Mouse (Mus musculus): ENCODE measurements around the gene Egfem1.

Gene Egfem1

DNA sequence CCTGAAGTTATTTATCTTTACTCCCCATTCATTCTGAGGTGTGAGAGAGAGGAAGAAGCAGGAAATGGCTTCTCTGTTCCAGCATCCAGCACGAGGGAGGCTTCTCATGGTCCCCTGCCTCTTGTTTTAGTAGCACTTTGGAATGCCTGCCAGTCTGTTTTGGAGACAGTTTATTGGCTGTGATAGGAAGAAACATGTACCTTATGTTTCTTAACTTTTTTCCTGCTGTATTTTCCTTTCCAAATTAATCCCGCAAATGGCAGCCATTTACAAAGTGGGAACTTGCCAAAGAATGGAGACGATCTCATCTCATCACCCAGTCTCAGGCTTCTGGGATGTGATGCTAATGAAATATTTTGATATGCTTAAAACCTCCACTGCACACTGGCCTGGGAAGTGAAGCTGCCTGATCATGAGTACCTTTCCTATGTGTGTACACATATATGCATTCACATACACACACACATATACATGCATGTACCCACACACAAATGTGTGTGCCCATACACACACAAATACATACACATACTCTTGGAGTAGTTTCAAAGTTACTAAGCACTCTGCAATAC, 260.5 kb downstream of the Egfem1 start:
- no peak for DNase-seq (ENCODE audit: low spot score)

DNA sequence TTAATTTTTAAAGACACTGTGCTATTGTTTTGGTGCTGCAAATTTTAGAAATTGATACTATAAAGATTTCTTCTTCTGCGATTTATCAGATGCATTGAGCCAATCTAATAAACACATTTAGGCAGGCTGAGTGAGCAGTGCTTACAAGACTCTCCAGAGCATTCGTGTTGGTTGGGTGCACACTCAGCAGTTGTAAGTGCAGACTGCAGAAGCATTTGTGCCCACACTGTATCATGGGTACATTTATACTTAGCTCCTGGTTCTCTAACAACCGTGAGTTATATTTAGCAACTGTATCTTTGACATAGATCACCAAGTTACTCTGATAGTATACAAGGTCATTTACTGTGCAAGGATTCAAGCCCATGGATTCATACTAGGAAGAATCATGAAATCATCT, 264.0 kb downstream of the Egfem1 start:
- no peak for DNase-seq (ENCODE audit: low spot score)

DNA sequence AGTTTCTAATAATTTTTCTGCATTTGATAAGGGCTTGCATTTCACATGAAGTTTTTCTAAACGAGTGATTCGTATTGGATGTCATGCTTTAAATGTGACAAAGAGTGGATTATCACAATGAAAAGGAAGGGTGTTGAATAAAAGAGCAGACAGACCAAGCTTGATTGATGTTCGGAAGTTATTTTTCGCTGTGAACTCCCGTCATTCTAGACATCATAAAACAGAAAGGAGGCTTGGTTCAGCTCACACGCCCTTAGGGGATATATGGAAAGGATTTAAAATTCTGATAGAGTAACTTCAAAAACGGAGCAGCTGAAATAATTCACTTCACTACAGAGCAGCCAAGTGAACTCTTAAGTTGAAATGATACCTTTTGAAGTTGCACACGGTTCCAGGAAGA, 285.1 kb downstream of the Egfem1 start:
- no peak for DNase-seq (ENCODE audit: low spot score)

DNA sequence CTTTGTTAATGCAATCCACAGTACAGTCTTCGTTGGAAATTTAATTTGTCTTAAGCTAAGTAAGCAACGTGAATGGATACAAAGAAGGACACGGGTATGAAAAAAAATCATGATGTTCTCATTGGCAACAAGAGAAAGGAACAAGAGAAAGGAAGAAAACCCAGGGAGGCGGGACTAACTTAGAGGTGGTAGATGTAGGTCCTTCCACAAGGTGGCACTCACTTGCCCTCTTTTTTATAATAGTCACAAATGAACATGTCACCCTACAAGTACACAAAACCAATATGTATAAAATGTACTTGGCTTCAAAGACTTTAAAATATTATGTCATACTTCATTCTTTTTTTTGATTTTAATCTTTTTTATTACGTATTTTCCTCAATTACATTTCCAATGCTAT, 288.7 kb downstream of the Egfem1 start:
- no peak for DNase-seq (ENCODE audit: low spot score)

DNA sequence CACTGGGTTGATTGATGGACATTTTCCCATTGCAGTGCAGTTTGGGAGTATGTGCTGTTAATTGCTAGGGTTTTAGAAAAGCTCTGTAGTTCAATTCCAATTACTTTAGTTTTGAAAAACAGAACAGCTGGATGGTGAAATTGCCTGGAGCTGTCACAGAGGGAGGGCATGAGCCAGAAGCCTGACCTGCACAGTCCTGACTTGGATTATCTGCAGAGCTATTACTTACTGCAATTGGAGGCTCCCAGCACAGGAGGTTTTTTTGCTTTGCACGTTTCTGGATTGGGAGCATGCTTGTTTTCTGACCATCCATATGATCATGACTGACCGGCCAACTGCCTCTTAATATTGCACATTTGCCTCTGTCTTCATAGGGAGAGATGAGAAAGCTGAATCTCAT, 299.4 kb downstream of the Egfem1 start:
- DNase-seq (ENCODE audit: low spot score) = no peak

DNA sequence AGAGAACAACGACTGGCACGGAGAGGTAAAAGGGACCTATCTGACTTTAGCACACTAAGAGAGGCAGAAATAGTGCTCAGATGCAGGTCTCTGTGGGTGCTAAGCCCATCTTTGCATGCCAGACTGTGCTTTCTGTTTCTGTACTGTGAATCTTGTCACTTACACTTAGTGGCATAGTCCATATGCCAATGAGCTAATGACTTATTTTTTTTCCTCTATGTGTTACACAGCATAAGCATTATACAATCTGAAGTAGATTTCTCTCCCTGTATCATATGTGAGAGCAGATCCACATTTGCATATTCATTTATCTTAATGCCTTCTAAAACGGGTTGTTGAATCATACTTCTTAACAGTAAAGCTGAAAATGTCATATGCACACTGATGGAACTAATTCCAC, 317.2 kb downstream of the Egfem1 start:
- DNase-seq (ENCODE audit: low spot score) = no peak

DNA sequence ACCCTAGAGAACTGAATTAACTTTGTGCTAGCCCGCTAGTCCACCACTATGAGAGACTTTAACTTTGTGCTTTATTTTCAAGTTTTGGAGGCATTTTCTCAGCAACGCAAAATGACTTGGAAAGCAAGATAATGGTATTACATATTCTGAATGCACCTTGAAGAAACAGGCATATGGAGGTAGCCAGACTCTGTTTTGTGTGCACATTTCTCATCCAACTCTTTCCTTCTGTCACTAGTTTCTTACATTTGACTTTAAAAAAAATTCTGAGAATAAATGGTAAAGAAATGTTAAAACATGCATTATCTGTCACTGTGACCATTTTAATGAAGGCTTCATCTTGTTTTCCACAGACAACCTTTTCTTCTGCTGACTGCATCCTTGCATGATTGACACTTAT, 339.8 kb downstream of the Egfem1 start:
- no peak for DNase-seq (ENCODE audit: low spot score)

DNA sequence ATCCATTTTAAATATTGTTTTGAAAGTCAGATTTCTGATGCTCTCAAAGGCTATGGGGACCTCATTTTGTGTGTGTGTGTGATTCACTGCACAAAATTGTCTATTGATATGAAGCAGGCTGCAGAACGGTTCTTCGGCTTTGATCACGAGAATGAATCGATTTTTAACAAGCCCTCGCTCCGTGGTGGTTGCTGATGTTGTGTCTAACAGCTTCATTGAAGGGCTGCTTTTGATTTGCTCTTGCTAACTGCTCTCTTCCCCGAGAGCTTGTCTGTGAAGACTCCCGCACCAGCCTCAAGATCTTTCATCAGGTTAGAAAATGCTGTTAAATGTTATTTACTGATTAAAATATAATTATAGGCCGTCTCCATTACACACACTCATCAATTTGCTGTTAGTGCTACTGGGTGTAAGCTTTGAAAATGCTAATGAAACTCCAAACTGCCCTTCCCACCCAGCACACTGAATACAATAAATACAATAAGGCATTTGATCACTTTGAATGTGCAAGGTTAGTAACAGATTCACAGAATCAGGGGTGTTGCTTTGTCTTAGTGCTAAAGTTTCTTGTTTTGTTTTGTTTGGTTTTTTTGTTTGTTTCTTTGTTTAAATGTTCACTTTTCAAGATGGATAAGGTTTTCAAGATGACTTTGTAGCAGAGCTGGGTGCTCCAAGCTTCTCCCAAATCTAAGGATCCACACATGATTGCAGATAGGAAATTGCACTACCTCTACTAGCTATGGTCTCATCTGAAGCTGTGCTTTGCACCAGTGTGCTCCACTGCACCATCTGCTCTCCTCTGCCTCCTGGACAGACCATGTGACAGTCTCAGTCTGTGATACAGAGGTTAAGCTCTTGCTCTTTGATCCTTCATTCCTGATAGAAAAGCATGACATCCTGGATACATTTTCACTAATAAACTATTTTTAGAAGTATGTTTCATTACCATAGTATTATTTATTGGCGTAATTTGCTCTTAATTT, 350.6 kb downstream of the Egfem1 start:
- no peak for DNase-seq (ENCODE audit: low spot score)

DNA sequence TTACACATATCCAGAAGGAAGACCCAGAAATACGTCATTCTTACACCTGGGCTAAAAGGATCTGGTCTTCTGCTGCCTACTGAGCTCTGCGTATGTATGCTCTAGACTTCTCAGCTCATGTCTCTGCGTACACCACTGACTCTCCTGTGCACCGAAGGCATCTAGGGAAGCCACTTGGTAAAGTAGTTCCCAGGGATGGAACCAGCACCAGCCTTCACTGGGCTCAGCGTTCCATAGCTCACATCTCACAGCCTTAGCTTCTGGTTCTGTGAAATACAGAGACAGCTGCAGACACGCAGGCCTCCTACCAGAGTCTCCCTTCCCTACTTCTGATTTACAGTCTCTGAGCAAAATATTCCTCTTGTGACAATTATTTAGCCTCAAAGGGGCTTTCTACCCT, 361.2 kb downstream of the Egfem1 start:
- no peak for DNase-seq (ENCODE audit: low spot score)

DNA sequence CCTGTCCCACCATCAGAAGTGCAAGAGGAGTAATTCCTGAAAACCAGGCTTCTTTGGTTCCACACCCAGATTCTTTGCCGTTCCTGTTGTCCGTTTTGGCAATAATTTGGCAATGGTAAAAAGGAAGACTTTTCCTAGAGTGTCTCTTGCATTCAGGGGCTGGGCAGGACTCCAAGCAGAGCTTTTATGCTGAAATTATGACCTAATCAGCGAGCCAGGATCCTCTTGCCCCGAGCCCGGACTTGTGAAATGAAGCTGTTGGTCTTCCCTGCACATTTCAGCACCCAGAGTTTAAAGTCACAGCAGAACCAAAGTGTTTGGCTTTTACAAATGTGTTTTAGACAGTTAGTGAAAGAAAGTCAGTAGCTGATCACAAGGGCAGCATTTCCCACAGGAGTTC, 362.8 kb downstream of the Egfem1 start:
- peak; percentile 10 for DNase-seq (ENCODE audit: low spot score)

DNA sequence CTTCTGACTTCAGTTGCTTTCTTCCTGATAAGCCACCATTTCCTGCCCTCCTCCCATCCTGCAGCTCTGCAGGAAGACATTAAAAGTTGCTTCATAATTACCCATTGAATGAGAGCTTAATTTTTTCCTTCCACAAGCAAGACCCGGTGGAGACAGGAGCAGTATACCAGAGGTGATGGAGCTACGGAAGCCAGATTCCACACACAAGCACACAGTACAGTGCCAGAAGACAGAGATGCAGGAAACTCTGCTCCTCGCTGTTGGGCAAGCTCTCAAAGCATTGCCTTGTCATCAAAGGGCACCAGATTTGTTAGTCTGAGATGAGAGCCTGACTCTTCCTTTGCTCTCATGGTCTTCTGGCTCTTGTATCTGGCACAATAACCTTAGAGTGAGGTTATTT, 364.3 kb downstream of the Egfem1 start:
- no peak for DNase-seq (ENCODE audit: low spot score)

DNA sequence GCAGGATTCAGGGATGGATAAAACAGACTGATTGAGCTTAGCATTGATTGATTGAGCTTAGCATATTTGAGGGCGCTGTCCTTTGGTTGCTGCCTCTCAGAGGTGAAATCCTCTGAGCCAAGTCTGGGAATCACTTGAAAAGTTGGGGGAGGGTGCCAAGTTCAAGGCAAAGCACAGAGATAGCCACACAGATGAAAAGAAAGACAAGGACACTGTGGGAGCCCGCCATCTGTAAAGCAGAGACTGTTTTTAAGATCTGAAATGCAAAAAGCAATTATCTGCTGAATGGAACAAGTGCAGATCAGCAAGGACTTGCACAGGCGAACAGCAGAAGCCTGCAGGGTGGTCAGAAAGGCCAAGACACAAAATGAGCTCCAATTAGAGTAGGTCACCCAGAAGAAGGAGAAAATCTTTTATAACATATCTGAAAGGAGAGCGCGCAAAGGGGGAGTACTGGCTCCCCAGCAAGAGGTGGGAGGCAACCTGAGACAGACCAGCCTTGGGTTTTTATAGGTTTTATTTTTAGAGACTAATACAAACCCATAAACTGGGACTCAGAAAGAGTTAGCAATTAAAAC, 367.1 kb downstream of the Egfem1 start:
- DNase-seq (ENCODE audit: low spot score) = no peak

DNA sequence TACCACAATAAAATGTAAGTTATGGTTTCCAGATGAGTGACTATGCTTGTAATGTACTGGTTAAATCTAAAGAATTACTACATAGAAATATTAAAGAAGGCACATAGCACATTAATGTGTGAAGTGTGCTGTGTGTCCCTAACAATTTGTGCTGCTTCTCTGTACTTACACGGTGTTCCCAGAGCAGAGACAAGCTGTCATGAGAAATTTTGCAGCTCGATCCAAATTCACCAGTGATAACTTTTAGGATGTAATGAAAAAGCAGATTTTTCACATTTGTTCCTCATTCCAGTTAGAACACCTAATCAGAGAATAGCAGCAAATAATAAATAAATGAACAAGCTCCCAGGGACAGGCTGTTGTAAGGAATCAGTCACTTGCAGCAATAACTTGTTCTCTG, 416.4 kb downstream of the Egfem1 start:
- no peak for DNase-seq (ENCODE audit: low spot score)

DNA sequence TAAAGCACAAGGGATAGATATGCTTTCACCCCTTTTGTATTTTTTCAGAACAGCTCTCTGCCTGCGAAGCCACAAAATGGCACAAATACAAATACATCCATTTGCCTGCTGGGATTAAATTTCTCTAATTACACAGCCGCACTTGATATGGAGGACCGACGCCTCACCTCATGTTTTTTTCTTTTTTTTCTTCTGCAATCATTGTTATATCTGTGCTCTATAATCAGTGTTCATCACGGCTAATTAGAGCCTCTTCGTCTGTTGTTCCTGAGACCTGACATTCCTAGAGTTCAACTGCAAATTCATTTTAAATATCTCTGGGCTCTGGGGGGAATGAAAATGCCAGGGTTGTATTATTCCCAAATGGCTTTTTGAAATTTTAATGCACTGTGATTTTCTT, 417.4 kb downstream of the Egfem1 start:
- DNase-seq (ENCODE audit: low spot score) = no peak

DNA sequence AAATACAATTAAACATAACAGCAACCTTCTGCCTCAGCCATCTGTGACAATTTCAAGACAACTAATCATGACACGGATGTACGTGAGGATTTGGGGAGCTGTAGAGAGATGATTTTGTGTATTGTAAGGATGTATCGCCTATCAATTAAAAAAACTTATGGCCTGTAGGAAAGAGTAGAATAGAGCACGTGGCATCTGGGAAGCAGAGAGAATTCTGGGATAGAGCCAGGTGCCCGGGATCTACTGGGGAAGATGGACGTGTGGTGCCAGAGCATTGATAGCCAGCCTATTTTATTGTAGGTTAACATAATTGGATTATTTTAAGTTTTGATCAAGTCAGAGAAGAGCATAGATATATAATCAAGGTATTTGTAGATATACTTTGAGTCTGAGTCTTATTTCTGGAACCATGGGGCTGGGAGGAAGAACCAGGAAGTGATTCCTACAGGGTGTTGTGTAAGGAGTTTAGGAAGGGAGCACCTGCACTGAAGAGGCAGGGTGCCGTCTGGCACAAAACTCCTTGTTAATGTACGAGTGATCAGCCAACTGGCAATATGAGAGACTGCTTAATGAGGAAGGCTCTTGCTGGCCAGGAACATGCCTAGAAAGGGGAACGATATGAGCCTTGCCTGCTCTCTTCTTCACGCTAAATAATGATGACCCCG, 443.6 kb downstream of the Egfem1 start:
- no peak for DNase-seq (ENCODE audit: low spot score)

DNA sequence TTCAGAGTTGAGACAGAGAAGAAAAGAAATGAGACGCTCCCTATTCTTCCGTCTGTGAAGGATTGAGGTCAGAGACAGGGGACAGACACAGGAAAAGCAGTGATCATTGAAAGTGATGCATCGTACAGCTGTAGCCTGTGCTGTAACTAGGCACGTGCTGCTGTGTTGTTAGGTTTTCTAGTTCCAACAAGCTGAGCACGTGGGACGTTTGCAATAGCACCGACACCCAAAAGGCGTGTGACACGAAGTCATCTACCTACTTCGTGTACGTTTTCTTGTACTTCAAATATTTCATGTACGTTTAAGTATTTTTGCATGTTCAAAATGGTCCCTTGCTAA, 444.1 kb downstream of the Egfem1 start:
- DNase-seq (ENCODE audit: low spot score) = no peak

DNA sequence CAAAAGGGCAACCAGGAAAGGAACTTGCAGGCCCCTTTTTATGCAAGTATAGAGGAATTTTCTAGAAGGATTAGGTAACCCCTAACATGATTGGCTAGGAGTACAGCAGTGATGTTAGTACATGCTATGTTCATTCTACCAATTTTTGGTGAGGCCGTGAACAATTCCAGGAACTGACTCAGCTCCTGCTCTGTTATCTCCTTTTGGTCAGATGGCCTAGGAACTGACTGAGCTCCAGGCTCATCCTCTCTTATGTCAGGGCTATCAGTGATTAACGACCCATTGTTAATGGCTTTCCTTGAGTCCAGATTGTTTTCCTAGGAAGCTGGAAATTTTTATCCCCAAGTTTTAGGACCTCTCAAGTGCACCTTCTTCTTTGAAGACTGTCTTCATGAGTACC, 457.4 kb downstream of the Egfem1 start:
- no peak for DNase-seq (ENCODE audit: low spot score)

DNA sequence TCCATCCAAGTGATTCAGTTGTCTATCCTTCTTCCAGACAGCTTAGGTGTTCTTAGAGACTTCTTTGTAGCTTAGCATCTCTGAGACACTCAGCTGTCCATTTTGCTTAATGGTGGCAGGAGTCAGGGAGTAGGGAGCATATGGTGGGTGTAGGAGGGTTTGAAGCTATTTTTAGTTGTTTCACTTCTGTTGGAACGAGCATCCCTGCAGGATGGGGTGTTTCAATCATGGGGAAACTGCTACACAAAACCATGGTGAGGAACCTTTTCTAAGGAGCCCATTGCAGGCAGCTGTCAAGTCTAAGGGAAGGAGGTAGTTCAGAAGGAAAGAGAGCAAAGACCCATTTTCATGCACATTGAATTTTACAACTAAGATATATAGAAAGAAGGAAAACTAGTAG, 458.1 kb downstream of the Egfem1 start:
- no peak for DNase-seq (ENCODE audit: low spot score)

DNA sequence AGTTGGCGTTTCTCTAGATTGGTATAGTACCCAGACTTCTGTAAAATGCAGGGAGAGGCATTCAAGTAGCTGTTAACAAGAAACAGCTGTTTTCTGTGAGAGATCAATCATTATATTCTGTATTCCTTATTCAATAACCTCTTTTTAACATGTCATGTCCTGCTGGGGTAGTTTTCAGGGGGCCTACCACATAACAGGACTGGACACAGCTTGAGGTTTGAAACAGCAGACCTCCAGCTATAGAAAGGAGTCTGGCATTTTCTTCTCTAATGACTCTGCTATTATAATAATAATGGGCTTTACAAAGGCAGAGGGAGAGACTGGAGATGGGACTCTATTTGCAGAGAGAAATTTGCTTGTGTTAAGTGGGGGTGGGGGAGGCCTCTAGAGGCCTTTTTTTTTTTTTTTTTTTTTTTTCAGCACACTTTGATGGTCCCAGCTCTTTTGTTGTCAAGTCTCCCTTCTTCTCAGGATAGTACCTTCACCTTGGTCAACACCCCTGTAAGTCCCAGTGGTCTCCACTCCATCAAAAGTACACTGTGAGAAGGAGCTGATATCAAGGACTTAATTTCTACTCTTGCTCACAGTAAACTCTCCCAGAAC, 459.8 kb downstream of the Egfem1 start:
- DNase-seq (ENCODE audit: low spot score) = no peak

DNA sequence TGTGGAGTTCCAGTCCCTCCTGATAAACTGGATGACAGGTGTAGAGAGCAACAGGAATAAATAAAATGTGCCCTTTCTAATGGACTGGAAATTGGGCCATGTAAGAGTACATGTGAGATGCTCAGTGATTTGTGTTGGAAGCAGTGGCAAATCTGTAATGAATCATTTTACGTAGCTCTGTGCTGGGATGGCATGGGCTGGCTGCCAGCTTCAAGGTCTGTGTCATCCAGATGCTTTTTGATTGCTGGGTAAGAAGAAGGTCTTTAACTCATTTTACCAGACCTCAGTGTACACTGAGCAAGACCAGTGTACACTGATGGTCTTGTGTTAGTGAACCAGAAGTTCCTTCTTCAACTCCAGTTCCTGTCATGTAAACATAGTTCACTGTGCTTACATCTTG, 462.2 kb downstream of the Egfem1 start:
- no peak for DNase-seq (ENCODE audit: low spot score)

DNA sequence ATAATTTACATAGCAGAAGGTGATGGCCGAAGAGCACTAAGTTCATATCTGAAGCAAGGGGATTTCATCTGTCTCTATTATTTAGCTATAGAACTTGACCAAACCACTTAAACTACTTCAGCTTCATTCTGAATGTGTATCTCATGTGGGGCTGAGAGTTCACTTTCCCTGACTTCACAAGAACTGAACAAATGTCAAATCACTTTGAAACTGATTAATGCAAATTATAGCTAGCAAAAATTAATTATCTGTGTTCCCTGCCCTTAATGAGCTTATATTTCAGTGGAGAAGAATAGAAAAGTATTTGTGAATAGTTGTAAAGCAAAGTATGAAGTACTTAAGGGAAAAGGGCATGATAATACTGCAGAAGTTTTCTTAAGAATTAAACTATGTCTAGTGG, 481.3 kb downstream of the Egfem1 start:
- no peak for DNase-seq (ENCODE audit: low spot score)

DNA sequence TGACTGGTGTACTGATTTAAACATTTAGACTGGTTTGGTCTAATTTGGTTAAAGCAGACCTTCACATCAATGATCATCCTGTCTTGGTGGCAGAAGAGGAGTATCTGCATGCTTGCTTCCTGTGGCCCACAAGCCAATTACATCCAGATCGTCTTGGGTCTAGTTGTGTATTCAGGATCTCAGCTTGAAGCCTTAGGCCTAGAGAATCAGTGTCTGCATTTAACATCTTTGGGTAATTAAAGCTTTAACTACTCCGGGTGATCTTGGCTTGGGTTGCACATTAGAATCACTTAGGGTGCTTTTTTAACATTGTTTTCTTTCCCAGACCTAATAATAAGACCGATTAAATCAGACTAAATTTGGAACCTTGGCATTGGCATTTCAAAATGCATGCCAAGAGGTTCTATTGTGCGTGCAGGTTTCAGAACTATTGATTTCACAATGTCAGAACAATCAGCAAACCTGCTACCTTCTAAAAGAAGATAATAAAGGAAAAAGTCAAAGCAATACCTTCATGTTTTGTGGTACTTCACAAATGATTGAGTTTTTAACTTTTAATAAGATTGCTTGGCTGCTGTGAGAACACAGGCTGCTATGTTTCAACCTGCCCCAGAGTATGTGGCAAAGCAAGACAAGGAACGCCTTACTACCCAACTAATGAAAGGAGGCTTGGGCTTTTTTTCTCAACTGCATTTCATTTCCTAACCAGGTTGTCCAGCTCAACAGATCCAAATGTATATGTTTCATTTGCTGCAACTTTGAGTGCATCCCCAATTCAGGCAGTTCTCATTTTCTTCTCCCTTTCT, 496.4 kb downstream of the Egfem1 start:
- no peak for DNase-seq (ENCODE audit: low spot score)
